Mouse (Mus musculus): Measurements from ENCODE around the gene Dph7.
"Not testable (repeated sequence)": the region's sequence is repeated elsewhere in the genome, so short reads cannot be mapped to it uniquely, and the experiment has no call there.

GRCm38 (mm10) chr2:24944304-24944703, 17.9 kb upstream of the Dph7 start:
- not testable (repeated sequence) for TF ChIP-seq CTCF, POLR2A (IDR thresholded peaks at IDR 0.05; ENCODE audit: insufficient read depth, low read depth, low read length)
